Mouse (Mus musculus): ENCODE results near the gene Gm20388.

DNA sequence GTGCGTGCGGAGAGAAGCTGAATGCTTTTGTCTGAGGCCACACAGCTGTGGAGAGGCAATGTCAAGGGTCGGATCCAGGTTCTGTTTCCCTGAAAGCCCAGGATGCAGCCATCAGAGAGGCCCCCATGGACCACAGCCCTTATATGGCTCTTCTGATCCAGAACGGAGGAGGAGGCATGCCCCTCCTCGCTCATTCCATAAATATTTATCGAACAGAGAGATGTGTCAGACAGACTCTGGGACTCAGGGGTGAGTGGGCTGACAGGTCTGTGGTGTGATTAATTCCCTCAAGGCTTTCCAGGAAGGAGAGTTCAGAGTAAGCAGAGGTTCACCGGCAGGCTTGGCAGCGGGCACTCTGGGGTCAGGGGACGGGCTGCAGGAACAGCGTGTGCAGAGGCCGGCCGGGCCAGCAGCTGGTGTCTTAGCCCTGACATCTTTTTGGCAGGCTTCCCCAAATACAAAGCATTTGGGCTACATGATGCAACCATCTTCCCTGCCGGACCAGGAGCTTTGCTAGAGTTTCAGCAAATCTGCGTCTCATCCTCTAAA, 93.6 kb downstream of the Gm20388 start:
- TF ChIP-seq HCFC1 (IDR thresholded peaks at IDR 0.05; ENCODE audit: borderline replicate concordance, insufficient read depth, low read length) (no peak), ZNF384 (IDR thresholded peaks at IDR 0.05; ENCODE audit: low read depth, low read length) (no peak), MAFK (IDR thresholded peaks at IDR 0.05; ENCODE audit: insufficient read depth, low read depth, low read length) (no peak), CHD2 (IDR thresholded peaks at IDR 0.05; ENCODE audit: low read depth, low read length) (no peak), ZC3H11A (IDR thresholded peaks at IDR 0.05; ENCODE audit: borderline replicate concordance, low read depth, low read length) (no peak)
